Mouse (Mus musculus): Measurements from ENCODE around the gene Mt3. TPM values are rescaled to one million over a fixed set of nuclear protein-coding genes. Genes with fewer than 3 reads are reported as not detected.
A peak's percentile ranks its signal among the peaks of the same experiment; 100 is the strongest.

The Mt3 gene
- polyA plus RNA-seq, 1 experiment, result 158 TPM

DNA sequence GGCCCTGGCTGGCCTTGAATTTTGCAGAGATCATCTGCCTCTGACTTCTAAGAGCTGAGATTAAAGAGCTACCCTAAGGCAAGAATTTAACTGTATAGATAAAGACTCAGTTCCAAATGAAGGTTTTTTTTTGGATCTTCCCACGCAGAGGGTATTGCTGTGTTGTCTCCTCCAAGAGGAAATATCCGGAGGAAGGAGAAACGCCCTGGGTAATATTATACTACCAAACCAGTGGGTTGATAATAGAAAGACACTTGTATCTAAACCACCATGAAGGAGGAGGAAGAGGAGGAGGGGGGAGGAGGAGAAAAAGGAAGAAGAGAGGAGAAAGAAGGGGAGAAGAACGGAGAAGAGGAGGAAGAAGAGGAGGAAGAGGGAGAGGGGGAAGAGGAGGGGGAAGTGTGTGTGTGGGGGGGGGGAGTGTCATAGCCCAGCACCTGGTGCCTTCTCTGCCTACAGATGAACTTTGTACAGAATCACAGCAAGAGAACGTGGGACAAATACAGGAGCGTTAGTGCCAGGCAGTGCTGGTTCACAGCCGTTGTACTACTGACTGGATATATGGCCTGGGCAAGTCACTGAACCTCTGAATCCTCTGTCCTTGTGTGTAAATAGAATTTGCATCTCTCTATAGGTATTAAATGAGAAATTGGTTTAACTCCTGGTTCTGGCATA lies 25.4 kb downstream of the Mt3 start:
- no peak for TF ChIP-seq CTCF (IDR thresholded peaks at IDR 0.05; ENCODE audit: borderline replicate concordance, extremely low read depth, insufficient read depth, insufficient read length)
- no peak for TF ChIP-seq POLR2A (IDR thresholded peaks at IDR 0.05; ENCODE audit: borderline replicate concordance, extremely low read depth, insufficient read depth, insufficient read length, poor library complexity, severe bottlenecking)
- DNase-seq (ENCODE audit: low read depth), result no peak

DNA sequence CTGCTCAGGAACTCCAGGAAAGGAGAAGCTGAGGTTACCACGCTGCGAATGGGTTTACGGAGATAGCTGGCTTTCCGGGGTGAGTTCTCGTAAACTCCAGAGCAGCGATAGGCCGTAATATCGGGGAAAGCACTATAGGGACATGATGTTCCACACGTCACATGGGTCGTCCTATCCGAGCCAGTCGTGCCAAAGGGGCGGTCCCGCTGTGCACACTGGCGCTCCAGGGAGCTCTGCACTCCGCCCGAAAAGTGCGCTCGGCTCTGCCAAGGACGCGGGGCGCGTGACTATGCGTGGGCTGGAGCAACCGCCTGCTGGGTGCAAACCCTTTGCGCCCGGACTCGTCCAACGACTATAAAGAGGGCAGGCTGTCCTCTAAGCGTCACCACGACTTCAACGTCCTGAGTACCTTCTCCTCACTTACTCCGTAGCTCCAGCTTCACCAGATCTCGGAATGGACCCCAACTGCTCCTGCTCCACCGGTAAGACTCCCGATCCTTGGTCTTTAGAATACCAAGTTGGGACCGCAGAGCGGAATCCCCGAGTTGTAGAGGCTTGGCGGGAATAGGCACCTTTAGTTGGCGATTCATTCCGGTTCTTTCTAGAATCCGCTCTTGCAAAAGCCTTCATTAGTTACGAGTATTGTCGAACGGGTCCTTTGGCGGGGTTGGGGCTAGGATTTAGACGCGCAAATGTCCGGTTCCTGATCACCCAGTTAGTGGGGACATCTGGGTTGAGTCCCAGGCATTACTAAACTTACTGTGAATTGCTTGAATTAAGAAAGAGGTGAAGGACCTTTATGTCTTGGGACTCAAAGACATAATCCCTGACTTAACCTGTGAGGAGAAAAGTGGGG lies 26.7 kb downstream of the Mt3 start, which contains the start of gene Mt1:
Gene Mt1 (plus strand): TSS at position 226 of the 856 bp plus-strand sequence.
- TF ChIP-seq POLR2A (IDR thresholded peaks at IDR 0.05; ENCODE audit: borderline replicate concordance, extremely low read depth, insufficient read depth, insufficient read length, poor library complexity, severe bottlenecking) (no peak), CTCF (IDR thresholded peaks at IDR 0.05; ENCODE audit: borderline replicate concordance, extremely low read depth, insufficient read depth, insufficient read length) (no peak)
- peak; percentile 88 for DNase-seq (ENCODE audit: low read depth)

DNA sequence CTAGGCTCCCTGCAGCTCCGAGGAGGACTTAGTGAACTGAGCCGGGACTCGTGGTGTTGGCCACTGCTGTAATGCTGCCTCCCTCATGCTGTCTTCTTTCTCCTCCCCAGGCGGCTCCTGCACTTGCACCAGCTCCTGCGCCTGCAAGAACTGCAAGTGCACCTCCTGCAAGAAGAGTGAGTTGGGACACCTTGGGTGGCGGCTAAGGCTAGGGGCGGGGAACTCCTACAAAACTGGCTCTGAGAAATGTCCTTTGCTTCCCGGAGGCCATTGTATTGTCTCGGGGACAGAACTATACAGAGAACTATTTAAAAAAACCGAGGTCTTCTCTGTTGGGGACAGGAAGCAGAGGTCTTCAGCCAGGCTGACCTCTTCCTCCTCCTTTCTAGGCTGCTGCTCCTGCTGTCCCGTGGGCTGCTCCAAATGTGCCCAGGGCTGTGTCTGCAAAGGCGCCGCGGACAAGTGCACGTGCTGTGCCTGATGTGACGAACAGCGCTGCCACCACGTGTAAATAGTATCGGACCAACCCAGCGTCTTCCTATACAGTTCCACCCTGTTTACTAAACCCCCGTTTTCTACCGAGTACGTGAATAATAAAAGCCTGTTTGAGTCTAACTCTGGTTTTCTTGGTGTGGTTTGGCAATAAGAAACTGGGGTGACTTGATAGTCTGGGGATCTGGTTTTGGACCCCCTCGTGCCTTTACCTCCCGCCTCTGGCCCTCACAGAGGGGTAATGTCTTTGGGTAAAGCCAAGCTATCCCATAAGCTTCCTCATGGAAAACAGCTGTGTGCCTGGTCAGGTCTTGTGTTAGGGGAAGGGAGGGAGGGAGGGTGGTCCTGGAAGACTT lies 27.5 kb downstream of the Mt3 start:
- no peak for DNase-seq (ENCODE audit: low read depth)
- TF ChIP-seq CTCF (IDR thresholded peaks at IDR 0.05; ENCODE audit: borderline replicate concordance, extremely low read depth, insufficient read depth, insufficient read length) (no peak), POLR2A (IDR thresholded peaks at IDR 0.05; ENCODE audit: borderline replicate concordance, extremely low read depth, insufficient read depth, insufficient read length, poor library complexity, severe bottlenecking) (no peak)

DNA sequence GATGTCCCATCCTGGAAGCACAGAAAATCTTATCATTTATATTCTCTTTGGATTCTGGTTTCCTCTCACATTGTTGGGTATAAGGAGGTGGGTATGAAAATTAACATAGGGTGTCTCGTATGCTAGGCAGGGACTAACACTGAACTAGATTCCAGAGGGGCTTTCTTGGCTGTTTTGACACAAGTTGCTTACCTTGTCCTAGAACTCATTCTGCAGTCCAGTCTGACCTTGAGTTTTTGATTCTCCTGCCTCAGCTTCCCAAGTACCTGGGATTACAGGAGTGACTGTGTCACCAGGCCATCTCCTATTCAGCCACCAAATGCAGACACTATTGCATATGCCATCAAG lies 28.1 kb downstream of the Mt3 start:
- TF ChIP-seq POLR2A (IDR thresholded peaks at IDR 0.05; ENCODE audit: borderline replicate concordance, extremely low read depth, insufficient read depth, insufficient read length, poor library complexity, severe bottlenecking), result no peak
- no peak for TF ChIP-seq CTCF (IDR thresholded peaks at IDR 0.05; ENCODE audit: borderline replicate concordance, extremely low read depth, insufficient read depth, insufficient read length)
- DNase-seq (ENCODE audit: low read depth), result no peak

DNA sequence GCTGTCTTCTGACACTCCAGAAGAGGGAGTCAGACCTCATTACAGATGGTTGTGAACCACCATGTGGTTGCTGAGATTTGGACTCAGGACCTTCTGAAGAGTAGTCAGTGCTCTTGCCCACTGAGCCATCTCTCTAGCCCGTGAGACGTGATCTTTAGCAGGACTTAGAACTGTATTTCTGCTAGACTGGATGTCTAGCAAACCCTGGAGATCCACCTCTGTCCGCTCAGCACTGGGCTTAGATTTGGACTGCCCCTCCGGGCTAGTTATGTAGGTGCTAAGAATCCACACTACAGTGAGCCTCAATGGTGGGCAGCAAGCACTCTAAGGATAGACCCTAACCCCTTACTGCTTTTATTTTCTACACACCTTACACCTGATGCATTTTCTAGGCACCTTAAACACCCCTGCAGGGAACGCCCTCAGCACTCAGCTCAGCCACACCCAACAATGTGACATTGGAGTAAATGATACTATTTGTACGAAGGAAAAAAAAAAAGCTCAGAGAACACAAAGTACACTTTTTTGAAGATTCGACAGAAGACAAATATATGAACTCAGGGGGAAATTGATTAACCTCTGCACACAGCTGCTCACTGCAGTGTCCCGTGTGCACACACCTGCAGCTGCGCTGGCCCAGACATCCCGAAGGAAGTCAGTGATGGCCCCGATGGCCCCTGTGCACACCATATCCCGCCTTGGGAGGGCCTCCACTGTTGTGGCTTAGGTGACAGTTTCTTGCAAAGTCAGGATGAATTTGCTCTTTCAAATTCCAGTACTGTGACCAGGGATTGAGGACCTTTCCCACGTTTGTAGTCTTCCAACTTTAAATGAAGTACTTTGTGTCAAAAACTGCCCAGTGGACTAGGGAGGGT lies 29.9 kb downstream of the Mt3 start:
- no peak for TF ChIP-seq CTCF (IDR thresholded peaks at IDR 0.05; ENCODE audit: borderline replicate concordance, extremely low read depth, insufficient read depth, insufficient read length)
- DNase-seq (ENCODE audit: low read depth), result no peak

DNA sequence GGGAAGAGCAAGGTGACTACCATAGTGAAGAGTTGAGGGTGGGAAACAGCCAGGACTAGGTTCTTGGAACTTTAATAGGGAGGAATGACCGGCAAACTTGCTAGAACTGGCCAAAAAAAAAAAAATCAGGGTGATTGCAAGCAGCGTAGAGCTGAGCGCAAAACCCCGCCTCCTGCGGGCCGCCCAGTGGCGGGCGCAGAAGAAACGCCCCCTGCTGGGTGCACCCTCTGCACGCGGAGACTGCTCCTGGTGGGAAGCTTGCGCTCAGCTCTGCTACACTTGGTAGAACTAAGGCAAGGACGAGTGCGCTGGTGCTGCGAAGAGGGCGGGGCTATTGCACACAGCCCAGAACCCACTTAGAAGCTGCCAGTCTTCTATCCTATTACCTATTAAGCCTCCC lies 30.7 kb downstream of the Mt3 start:
- TF ChIP-seq POLR2A (IDR thresholded peaks at IDR 0.05; ENCODE audit: borderline replicate concordance, extremely low read depth, insufficient read depth, insufficient read length, poor library complexity, severe bottlenecking), result no peak
- TF ChIP-seq CTCF (IDR thresholded peaks at IDR 0.05; ENCODE audit: borderline replicate concordance, extremely low read depth, insufficient read depth, insufficient read length), result peak; percentile 56
- peak; percentile 80 for DNase-seq (ENCODE audit: low read depth)

DNA sequence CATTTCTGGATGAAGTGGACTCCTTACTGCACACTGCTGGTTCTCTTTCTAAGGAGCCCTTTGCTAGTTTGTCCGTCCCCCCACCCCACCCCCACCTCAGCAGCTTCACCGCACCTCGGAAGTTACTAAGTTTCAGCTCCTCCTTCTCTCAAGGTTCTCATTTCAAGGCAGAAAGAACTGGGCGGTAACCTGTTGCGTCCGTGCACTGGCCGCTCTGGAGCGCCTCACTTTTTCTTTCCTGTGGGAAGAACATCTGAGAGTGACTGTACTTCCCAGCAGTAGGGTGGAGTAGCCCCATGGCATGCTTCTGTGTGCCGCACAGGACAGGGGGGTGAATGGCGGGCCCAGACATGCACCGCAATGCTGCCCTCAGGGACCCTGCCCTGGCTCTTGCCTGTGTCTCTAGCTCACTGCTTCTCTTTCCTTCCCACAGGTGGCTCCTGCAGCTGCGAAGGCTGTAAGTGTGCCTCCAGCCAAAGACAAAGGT lies 32.0 kb downstream of the Mt3 start:
- TF ChIP-seq CTCF (IDR thresholded peaks at IDR 0.05; ENCODE audit: borderline replicate concordance, extremely low read depth, insufficient read depth, insufficient read length), result no peak
- no peak for TF ChIP-seq POLR2A (IDR thresholded peaks at IDR 0.05; ENCODE audit: borderline replicate concordance, extremely low read depth, insufficient read depth, insufficient read length, poor library complexity, severe bottlenecking)
- no peak for DNase-seq (ENCODE audit: low read depth)

DNA sequence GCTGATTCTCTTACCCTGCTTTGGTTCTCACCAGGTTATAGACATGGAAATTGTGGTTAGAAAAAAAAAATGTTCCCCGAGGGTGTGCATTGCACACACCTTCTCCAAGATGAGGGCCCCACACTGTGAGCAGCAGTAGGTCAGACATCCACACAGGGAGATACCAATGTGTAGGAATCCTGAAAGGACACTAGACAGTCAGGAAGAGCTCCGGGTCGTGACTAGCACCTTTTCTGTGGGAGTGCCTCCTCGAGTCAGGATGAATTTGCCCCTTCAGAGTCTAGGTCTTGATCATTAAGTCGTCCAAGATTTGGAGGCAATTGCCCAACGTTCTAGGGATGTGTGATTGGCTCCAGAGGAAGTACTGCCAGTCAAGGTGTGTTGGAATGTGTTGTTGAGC lies 33.4 kb downstream of the Mt3 start:
- TF ChIP-seq CTCF (IDR thresholded peaks at IDR 0.05; ENCODE audit: borderline replicate concordance, extremely low read depth, insufficient read depth, insufficient read length) (no peak), POLR2A (IDR thresholded peaks at IDR 0.05; ENCODE audit: borderline replicate concordance, extremely low read depth, insufficient read depth, insufficient read length, poor library complexity, severe bottlenecking) (no peak)
- no peak for DNase-seq (ENCODE audit: low read depth)

DNA sequence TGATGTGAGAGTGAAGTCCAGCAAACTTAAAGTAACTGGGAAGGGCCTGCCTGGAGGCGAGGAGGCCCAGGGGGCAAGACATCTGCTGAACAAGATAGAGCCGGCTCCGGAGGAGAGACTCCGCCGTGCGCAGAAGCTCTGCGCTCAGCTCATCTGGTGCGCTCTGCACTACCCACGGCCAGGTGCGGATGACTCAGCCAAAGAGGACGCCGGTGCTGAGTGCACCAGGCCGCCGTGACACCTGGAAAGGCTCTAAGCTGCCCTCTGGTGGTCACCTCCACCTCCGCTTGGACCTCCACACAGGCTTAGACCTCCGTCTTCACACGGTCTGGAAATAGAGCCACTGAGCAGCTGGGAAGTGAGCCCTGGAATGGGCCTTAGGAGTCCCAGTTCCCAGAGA lies 34.1 kb downstream of the Mt3 start:
- DNase-seq (ENCODE audit: low read depth), result peak; percentile 68
- TF ChIP-seq POLR2A (IDR thresholded peaks at IDR 0.05; ENCODE audit: borderline replicate concordance, extremely low read depth, insufficient read depth, insufficient read length, poor library complexity, severe bottlenecking) (no peak), CTCF (IDR thresholded peaks at IDR 0.05; ENCODE audit: borderline replicate concordance, extremely low read depth, insufficient read depth, insufficient read length) (peak; percentile 71)

DNA sequence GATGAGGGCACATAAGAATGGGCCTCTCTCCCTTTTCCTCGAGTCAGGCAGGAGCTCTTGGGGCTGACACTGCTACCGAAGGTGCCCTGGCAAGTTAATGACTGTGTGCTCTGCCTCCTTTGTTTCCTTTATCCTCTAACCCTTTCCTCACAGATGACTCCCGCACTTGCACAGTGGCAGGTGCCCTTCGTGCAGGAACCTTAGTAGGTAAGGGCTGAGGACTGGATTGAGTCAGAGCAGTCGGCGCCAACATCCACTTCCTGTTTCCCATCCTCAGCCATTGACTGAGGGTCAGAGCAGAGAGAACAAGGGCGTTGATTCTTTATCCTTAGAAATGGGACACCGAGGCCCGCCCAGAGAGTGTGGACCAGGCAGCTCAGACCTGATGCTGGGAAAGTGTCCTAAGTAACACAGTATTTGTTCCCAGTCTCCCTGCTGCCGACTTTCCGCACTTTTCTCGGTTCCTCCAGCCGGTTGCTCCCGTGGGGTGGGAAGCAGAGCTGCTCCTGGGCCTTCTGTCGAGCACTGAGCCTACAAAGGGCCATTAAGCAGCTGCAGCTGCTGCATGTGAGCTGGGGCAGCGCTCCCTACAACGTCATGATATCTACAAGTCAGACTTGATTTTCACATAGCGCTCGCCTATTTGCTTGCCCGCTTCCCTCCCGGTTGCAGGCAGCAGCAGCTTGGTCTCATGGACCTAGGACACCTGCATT lies 35.0 kb downstream of the Mt3 start:
- TF ChIP-seq POLR2A (IDR thresholded peaks at IDR 0.05; ENCODE audit: borderline replicate concordance, extremely low read depth, insufficient read depth, insufficient read length, poor library complexity, severe bottlenecking), result no peak
- no peak for TF ChIP-seq CTCF (IDR thresholded peaks at IDR 0.05; ENCODE audit: borderline replicate concordance, extremely low read depth, insufficient read depth, insufficient read length)
- peak; percentile 70 for DNase-seq (ENCODE audit: low read depth)

All from brain, embryonic 14.5 days (tissue).